Mouse (Mus musculus): ENCODE results near the gene Zfp704.
"Not testable (repeated sequence)": the region's sequence is repeated elsewhere in the genome, so short reads cannot be mapped to it uniquely, and the experiment has no call there.

Gene Zfp704

DNA sequence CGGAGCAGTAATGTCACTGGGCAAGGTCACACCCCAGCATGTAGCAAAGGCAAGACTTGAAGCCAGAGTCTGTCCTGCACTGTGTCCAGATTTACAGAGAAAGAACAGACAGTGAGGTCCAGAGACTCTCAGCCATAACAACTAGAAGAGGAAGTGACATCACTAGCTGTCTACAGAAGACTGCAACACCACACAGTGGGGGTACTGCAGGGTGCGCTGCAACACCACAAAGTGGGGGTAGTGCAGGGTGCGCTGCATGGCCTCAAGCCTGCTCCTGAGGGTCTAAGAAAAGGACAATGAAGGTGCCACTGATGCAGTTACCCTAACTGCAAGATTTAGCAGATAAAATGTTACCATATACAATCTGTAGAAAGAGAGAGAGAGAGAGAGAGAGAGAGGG lies 11.8 kb downstream of the Zfp704 start:
- DNase-seq (ENCODE audit: low spot score in 2 of 2) = no peak

DNA sequence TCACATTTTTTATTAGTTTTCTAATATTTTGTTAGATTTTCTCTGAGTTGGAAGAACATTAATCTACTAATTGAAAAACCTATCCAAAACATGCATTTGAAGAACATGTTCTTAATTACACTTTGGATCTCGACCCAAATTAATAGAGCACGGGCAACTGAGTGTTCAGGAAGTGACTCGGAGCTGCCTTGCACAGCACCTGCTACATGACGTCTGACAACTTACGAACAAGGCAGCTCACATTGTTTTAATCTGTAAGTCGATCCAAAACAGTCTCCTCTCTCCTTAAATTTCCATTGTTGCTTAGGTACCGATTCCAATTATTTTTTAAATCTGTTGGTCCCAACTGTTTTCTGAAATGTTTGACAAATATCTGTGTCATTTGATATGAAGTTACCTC lies 15.4 kb downstream of the Zfp704 start:
- no peak for DNase-seq (ENCODE audit: low spot score in 2 of 2)

GRCm38 (mm10) chr3:9593832-9594231 lies 16.1 kb downstream of the Zfp704 start:
- DNase-seq (ENCODE audit: low spot score in 2 of 2) = no peak

DNA sequence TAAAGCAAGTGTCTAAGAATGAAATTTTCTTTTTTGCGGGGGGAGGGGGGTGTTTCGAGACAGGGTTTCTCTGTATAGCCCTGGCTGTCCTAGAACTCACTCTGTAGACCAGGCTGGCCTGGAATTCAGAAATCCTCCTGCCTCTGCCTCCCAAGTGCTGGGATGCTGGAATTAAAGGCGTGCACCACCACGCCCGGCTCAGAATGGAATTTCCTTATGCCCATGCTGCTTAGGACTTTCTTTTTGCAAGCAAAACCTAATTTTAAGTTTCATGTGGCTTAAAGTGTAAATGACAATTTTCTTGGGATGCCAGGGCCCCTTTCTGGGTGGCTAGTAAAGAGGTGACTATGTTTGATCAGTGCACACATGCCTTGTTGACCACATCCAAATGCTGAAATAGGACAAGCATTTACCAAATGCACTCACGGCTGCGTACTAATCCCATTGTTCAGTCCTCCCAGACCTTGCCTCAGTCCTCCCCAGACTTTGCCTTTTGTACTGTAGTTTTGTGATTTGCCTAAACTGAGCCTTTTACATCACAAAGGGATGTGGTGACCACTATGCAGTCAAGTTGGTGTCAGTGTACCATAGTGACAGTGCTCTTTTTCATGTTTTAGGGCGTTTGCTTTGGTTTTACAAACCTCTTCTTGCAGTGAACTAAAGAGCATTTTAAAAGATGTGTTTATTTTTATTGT lies 18.3 kb downstream of the Zfp704 start:
- DNase-seq (ENCODE audit: low spot score in 2 of 2) = no peak

DNA sequence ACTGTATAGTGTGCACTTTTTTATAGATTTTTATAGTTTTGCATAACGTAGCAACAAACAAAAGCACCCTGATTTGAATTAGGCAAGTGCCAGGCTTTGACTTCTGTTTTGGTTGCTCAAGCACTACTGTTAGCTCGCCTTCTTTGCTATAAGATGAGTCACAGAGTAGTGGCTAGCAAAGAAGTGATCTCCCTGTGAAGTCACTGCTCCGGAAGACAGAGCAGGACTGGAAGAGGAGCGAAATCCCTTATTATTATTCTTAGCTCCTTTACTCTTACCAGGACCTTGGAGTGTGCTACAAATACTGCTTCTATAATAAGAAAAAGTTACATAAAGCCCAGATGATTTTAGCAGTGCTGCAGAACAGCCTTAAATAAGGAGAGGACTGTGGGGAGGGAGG lies 21.2 kb downstream of the Zfp704 start:
- no peak for DNase-seq (ENCODE audit: low spot score in 2 of 2)

DNA sequence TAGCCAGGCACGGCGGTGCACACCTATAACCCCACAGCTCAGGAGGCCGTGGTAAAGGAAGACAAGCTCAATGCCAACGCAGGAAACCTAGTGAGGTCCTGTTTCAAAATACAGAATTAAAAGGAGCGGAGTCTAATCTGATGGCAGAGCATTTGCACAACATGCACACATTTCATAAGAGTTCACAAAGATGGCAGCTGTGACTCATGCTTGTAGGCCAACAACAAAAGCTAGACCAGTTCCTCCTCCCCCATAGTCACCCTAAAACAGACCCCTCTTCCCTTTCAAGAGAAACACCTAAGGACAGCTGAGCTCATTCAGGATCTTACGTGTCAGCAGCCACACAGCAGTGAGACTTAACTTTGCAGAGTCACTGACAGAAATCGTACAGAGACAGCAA lies 22.6 kb downstream of the Zfp704 start:
- no peak for DNase-seq (ENCODE audit: low spot score in 2 of 2)

- DNase-seq (ENCODE audit: low spot score in 2 of 2) = no peak
Observed at GRCm38 (mm10) chr3:9583516-9583915, 26.4 kb downstream of the Zfp704 start.

DNA sequence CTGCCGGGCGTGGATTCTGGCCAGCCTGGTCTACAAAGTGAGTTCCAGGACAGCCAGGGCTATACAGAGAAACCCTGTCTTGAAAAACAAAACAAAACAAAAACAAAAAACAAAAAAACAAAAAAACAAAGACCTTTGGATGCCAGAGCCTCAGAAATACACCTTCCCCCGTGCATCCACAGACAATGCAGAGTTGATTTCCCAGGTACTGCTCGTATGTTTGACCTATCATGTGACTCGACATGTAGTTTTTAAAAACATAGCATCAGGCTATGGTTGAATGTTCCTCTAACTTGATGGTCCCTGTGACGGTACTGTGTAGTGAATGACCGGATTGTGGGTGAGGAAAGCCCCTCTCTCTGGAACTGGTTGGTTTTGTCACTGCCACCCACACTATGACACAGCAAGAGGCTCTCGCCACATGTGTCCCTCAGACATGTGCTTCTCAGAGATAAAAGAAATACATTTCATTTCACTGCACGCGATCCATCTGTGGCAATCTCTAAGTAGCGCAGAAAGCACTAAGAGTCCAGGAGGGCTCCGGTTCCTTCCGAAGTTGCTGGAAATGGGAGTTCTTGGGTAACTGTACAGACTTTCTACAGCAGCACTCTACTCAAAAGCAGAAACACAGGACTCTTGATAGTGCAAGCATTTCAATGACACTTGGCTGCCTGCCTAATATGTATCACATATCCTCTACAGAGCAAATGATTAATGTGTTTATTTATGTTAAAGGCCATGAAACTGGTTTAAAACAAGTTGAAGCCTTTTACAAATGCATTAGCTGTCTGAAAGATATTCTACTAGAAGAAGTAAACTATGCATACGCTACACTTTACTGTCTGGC lies 28.7 kb downstream of the Zfp704 start:
- no peak for DNase-seq (ENCODE audit: low spot score in 2 of 2)

GRCm38 (mm10) chr3:9580102-9580501 lies 29.8 kb downstream of the Zfp704 start:
- DNase-seq (ENCODE audit: low spot score in 2 of 2) = no peak

- no peak for DNase-seq (ENCODE audit: low spot score in 2 of 2)
Observed at GRCm38 (mm10) chr3:9579028-9579643, 30.7 kb downstream of the Zfp704 start.

DNA sequence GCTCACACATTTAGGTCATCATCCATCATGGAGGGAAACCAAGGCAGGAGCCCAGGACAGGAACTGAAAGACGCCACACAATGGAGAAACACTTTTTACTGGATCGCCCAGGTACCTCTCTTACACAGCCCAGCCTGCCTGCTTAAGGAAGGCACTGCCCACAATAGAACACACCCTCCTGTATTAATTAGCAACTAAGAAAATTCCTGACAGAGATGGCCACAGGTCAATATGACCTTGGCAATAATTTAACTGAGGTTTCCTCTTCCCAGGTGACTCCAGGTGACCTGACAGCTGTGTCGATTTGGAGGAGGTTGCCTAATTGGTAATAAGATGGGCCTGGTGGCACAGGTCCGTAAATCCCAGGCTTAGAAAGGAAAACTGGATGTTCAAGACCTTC lies 33.0 kb downstream of the Zfp704 start:
- no peak for DNase-seq (ENCODE audit: low spot score in 2 of 2)

DNA sequence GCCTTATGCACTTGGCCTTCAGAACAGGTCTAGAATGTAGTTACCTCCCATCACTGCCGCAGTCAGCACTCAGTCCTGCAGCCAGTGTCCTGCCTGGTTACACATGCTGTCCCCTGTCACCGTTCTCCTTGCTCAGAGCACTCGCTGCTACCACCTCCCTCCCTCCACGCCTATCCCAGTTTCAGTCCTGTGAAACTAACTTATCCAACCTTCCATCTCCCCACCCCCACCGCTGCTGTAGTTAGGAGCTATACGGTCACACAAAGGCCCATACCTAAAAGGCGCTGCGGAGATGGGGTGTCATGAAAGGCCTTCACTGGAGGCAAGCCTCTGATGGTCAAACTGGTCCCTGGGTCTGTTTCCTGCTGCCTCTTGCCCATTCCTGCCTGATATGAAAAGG lies 35.6 kb downstream of the Zfp704 start:
- DNase-seq (ENCODE audit: low spot score in 2 of 2) = no peak

DNA sequence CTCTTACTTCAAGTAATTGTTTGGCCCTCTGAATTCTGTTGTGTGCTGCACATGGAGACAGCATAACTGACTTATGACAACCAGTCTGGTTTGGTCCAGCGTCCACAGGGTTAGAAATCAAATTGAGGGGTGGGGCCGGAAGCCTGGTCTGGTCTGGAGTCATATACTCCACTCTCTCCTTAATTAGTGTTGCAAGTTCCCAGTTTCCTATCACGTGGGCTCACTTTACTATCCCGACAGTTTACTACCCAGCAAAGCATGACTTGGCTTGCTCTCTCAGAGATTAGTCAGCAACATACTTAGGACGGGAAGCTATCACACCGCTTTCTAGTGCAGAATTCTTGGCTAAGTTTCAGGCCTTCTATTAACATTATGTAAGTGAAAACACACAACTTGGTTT lies 36.3 kb downstream of the Zfp704 start:
- no peak for DNase-seq (ENCODE audit: low spot score in 2 of 2)

- no peak for DNase-seq (ENCODE audit: low spot score in 2 of 2)
Observed at GRCm38 (mm10) chr3:9572261-9572660, 37.6 kb downstream of the Zfp704 start.

GRCm38 (mm10) chr3:9570782-9571181 lies 39.1 kb downstream of the Zfp704 start:
- no peak for DNase-seq (ENCODE audit: low spot score in 2 of 2)

DNA sequence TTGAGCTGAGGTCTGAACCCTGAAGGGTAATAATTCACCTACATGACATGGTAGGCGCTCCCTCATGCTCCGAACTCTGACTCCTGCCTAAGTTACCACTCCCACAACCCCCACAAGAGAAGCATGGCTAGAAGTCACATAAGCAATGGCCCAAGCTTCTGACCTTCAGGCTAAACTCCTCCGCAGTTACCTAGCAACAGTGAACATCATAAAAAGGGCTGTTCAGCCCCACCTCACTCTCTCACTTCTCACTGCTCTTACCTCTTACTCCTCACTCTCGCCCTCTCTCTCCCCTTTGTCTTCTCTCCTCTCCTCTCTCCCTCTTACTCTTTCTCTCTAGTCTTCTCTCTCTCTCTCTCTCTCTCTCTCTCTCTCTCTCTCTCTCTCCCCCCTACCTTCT lies 40.2 kb downstream of the Zfp704 start:
- DNase-seq (ENCODE audit: low spot score in 2 of 2) = not testable (repeated sequence)

- DNase-seq (ENCODE audit: low spot score in 2 of 2) = no peak
Observed at GRCm38 (mm10) chr3:9568565-9569228, 41.2 kb downstream of the Zfp704 start.

DNA sequence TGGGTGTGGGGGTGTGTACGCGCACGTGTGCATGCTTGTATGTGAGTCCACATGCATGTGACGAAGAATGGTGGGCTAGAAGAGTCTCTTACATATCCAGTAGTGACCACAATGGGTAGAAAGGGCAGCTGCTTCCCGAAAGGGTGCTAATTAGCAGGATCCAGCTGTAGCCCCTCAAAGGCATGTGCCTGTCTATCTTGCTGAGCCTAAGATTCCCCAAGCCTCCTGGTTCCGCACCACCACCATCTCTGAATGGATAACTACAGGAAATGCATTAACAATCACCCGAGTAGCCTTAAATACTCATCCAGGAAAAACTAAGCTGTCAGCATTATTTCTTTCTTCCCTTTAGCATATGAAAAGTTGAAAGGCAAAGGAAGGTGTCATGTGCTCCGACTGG lies 41.9 kb downstream of the Zfp704 start:
- DNase-seq (ENCODE audit: low spot score in 2 of 2) = no peak

DNA sequence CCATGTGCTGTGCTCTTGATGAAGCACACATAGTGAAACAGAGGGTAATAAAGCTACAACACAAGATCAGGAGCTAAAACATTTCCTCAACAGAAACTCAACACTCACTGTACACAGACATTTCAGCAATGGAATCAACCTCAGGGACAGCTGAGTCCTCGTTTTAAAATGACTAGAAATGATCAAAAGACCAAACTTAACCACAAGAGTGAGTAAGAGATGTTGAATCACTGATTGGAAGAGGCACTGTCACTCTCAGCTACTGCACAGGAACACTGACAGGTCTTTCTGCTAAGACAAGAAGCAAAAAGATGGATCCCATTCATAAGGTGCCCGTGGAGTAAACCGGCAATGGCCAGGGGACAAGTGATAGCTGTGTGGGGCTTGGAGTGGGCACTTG lies 43.1 kb downstream of the Zfp704 start:
- no peak for DNase-seq (ENCODE audit: low spot score in 2 of 2)

GRCm38 (mm10) chr3:9563562-9563961 lies 46.3 kb downstream of the Zfp704 start:
- no peak for DNase-seq (ENCODE audit: low spot score in 2 of 2)

- DNase-seq (ENCODE audit: low spot score in 2 of 2) = no peak
Observed at GRCm38 (mm10) chr3:9562649-9563328, 47.1 kb downstream of the Zfp704 start.
